Mouse (Mus musculus): Measurements from ENCODE around the gene U2surp.

DNA sequence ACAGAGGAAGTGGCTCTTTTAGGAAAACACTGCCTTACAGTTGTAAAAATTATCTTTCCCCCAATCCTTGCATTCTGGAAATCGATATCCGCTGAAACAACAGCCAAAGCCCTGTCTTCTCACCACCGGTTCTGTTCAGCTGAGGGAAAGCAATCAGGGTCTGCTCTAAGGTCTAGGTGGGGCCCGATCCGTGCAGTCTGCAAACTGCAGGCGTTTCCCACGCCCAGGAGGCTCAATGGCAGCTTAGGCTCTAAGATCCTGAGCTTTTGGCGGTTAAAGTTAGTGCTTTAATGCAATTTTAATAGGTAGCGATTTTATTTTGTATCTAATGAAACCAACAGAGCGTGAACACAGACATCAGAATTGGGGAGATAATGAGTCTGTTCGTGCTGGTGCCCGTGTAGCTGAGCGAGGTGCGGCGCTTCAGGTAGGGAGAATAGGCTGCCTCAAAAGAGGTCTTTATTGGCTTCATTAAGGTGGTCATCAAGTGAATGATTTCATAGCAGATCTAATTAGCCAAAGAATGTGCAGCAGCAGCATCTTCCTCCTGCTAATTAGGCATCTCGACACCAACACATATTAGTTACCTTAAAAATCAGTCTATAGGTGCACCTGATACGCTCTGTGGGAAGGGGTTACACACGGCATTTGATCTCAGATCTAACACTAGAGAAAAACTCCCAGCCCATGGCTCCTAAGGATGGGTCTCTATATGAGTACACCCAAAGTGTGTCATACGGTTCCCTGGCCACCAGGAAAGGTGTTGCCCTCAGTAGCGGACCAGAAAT lies 76.1 kb downstream of the U2surp start:
- TF ChIP-seq POLR2A (IDR thresholded peaks at IDR 0.05; ENCODE audit: insufficient read length, low read depth) (no peak), POLR2AphosphoS2 (IDR thresholded peaks at IDR 0.05; ENCODE audit: insufficient read length, low read depth) (no peak), MAX (IDR thresholded peaks at IDR 0.05; ENCODE audit: low read depth) (no peak), USF1 (IDR thresholded peaks at IDR 0.05; ENCODE audit: low read depth) (no peak), TCF12 (IDR thresholded peaks at IDR 0.05; ENCODE audit: insufficient read depth, poor library complexity, severe bottlenecking) (no peak), CEBPB (IDR thresholded peaks at IDR 0.05; ENCODE audit: insufficient read depth, poor library complexity, severe bottlenecking) (no peak), MYOD1 (IDR thresholded peaks at IDR 0.05; ENCODE audit: control insufficient read depth in 1 of 3, insufficient read length in 2 of 3, low read depth in 2 of 3) (no peak), E2F4 (IDR thresholded peaks at IDR 0.05; ENCODE audit: insufficient read depth) (no peak), MYOG (IDR thresholded peaks at IDR 0.05; ENCODE audit: control insufficient read depth in 1 of 3, insufficient read depth in 1 of 3, insufficient read length in 2 of 3, low read depth in 2 of 3) (no peak)

Data from myocyte (in vitro differentiated cells).